Mouse (Mus musculus): ENCODE results near the gene Cic.

DNA sequence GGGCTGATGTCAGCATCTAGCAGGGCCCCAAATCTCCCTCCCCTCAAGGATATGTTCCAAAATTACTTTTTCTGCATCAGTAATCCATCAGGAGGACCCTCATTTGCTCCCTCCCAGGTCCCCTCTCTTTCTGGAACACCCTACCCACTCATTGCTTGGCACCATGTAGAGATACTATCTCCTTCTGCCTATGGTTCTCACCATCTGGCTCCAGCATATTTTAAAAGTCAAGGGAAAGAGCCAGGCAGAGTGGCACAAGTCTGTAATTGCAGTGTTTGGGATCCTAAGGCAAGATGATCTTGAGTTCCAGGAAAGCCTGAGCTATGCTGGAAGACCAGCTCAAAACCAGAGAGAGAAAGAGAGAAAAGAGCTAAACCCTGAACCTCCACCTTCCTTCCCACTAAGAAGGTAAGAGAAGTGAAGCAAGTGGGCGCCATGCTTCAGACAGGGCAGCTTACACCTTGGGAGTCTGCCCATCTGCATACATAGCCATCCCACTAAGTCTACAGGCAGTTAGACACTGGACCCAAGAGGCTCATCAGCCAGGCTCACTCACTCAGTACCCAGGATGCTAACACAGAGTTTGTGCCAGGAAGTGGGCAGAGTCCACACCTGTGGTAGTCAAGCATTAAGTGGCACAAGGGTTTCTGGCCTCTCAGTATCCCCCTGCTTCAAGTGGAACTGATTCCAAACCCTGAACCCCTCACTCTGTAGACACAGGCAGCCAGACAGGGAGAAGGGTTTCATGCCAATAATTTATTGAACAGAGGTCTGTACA, 39.8 kb upstream of the Cic start:
- TF ChIP-seq CTCF (IDR thresholded peaks at IDR 0.05) (no peak), EP300 (IDR thresholded peaks at IDR 0.05; ENCODE audit: insufficient read depth, low read depth, low read length) (no peak), POLR2A (IDR thresholded peaks at IDR 0.05; ENCODE audit: insufficient read depth, low read depth, low read length) (no peak)

Measured in heart, adult 2 months (tissue).